Mouse (Mus musculus) brain, embryonic 14.5 days (tissue): ENCODE measurements at regions not wholly inside any gene's neighbourhood (a gene's known extent, or its start where the extent isn't known, plus 50 kb on each side); places are given as distances from the start of the nearest gene placed in this dataset.

ENCODE experiments used
- CTCF ChIP-seq: fragments of 200-500 bp; IDR thresholded peaks from 2 replicates; pipeline ENCODE4 v1.5.1; 2012; ENCODE audit warnings: inconsistent platforms, mild to moderate bottlenecking, moderate library complexity, borderline replicate concordance; ENCODE audit not compliant: insufficient read depth, insufficient read length; ENCODE audit errors: extremely low read depth
- POLR2A ChIP-seq: fragments of 200-500 bp; IDR thresholded peaks from 2 replicates; pipeline ENCODE4 v1.6.1; 2012; ENCODE audit warnings: mild to moderate bottlenecking, inconsistent platforms, borderline replicate concordance; ENCODE audit not compliant: poor library complexity, insufficient read depth, insufficient read length, severe bottlenecking; ENCODE audit errors: extremely low read depth

DNA sequence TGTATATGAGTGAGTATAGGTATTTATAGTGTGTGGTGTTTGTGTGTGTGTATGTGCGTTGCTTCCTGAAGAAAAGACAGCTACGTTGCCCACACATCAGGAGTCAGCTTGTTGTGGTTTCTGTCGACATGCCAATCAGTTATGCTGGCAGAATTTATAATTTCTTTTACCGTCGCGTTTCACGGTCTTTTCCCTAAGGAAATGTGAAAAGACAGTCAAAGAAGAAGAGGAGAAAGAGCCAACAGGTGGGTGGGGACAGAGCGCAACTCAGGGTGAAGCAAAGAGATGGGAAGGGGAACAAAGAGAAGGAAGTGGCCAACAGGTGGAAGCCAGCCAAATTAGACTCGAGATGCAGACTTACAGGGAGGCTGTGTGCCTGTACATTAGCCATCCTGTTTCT is 204.2 kb downstream of the Rpap3 start:
- TF ChIP-seq POLR2A (no peak), CTCF (no peak)
